Mouse (Mus musculus): ENCODE results near the gene A530016L24Rik.
A peak's percentile ranks its signal among the peaks of the same experiment; 100 is the strongest.

- no peak for TF ChIP-seq MAFK (IDR thresholded peaks at IDR 0.05; ENCODE audit: insufficient read depth, low read depth, low read length)
- TF ChIP-seq ZC3H11A (IDR thresholded peaks at IDR 0.05; ENCODE audit: borderline replicate concordance, low read depth, low read length): peak; percentile 59; the same call in 1 of the 2 replicates
- no peak for TF ChIP-seq CHD2 (IDR thresholded peaks at IDR 0.05; ENCODE audit: low read depth, low read length)
Measured at GRCm38 (mm10) chr12:112450883-112451282, 38.4 kb upstream of the A530016L24Rik start.
